Mouse (Mus musculus) skeletal muscle tissue, adult 2 months (tissue): ENCODE measurements around the gene Hephl1.

Experiments used
- DNase-seq: peaks from one replicate; pipeline ENCODE4 v3.0.0-alpha.2; 2012; ENCODE audit warnings: low read depth, low spot score

Hephl1 gene

DNA sequence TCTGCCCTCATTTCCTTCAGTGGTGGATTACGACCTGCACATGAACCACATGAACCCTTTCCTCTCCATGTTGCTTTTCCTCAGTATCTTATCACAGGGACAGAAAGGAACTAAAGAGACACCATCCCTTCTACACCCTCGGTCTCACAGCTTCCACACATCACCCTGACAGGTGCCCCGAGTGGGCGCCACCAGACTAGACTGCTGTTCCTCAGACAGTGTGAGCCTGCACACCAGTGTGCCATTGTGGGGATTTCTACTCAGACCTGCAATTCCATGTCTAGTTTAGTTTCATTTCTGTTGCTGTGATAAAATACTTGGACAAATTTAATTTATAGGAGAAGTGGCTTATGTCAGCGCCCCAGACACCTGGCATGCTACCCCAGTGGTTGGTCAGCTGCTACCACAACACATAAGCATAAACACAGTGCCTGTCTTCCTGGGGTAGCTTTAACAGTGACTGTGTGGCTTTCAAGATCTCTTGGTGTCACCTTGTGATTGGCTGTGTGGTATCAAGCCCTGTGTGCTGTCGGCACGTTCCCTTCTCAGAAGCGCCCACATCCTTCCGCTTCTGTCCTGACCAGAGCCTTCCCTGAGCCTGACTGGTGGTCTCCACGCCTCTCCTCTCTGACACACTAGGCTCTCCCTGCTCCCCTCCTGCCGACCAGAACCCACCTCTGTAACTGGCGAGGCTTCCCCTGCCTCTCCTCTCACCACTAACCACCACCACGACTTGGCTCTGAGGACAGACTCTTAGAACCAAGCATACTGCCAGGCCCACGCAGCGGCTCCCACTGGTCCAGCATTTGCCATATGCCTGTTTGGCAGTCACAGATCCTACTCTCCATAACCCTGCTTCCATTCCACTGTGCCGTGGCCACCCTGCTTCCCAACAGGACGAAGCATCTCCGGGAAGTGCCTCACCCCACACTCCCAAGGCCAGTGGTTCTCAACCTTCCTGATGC lies 93.8 kb downstream of the Hephl1 start:
- no peak for DNase-seq

DNA sequence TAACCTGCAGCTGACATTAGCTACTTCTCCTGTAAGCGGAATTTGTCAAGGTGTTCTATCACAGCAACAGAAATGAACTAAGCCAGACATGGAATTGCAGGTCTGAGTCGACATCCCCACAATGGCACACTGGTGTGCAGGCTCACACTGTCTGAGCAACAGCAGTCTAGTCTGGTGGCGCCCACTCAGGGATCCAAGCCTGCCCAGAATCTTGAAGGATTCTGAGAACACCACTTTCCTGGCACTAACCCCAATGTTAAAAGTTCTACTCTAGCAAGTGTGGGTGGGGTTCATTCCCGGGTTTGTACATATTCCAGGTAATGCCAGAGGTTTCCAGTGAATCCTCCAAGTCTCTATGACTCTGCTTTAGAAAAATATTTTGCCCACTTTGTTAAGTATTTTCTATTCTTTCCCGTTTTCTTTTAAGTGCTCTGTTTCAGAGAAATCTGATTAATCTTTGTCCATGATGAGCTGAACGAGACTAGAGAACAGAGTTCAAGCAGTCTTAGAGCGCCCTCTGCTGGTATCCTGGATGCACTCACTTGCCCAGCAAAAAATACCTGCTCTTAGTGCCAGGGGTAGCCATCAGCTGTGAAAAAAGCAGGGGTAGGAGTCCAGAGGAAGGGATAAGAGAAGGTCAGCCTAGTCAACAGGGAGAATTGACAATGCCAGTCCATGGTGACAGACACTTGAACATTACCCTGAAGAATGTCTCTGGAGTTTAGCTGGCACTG lies 96.5 kb downstream of the Hephl1 start:
- DNase-seq = peak; percentile 60

DNA sequence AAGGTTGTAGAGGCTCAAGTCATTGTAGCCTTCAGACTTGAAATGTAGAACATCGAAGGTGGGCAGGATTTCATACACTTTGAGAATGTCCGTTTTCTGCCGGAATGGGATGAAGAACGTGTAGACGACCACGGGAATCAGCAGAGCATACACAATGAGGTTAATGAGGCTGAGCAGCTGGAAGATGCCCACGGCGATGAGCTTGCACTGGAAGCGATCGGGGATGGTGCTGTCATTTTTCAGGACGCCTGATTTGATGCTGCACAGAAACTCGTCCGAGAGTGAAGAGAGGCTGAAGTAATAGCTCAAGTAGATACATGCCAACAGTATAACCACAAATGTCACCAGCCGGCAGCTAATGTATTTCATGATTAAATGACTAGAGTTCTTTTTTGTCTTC lies 104.3 kb downstream of the Hephl1 start:
- DNase-seq = no peak

DNA sequence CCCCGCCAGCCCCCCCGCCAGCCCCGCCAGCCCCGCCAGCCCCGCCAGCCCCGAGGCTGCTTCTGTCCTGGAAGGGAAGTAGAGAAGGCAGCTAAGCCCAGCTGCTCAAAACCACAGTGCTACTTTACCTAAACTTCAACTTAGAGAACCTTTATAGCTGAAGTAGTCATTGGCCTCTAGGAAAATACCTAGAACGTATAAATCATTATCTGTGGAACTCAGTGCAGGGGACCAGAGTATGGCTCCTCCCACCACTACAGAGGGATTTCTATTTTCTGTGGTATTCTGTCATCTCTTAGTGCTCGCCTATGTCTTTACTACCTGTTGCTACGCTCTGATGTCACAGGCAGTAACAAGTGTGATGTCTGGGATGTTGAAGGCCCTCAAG lies 107.6 kb downstream of the Hephl1 start:
- no peak for DNase-seq

DNA sequence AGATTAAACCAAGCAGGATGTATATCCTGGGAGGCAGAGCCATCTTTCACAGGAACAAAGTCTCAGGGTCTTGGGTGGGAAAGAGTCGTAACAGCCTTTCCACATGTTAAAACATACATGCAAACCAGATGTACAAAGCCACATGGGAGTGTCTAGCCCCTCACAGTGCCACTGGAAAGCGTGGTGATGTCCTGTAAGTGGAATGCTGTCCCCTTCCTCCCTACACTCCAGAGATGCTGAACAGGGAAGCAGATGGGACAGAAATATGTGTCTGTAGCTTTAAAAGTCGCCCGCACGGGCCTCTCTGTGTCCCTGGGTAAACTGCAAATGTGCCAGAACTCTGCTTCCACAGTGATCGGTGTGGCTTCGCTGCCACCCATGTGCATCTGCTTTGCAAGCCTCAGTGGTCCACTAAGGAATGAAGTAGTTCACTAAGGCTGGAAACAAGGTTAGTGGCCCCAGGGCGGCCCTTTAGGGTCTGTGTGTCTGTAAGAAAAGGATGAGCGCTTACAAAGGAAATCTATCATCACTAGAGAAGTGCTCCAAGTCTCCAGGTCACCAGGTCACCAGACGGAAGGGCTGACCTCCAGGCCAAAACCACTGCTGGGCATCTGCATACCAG lies 108.1 kb downstream of the Hephl1 start:
- DNase-seq = no peak

DNA sequence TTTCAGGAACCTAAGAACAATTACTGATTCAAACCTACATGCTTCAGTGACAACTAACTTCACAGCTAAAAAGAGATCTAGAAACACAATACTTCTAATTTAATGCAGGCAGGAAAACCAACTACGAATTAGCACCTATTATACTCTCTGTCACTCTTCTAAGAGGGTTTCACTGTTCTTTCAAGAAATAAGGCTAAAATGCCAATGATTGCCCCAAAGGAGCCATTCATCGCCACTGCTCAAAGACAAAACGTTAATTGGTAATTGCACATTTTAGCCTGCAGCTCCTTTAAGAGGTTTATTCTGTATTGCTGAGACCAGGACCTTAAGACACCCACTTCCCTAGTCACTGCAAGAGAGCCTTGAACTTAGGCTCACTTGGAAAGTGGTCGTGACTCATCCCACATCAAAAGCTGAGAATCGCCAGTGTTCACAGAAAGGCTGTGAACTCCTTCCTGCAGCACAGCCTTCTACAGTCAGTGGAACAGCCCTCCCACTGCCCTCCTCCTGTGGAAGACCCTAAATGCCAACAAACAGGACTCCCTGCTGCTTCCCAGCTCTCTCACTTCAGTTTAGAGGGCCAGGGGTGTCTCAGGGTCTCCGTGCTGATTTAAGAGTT lies 108.8 kb downstream of the Hephl1 start:
- no peak for DNase-seq
